Mouse (Mus musculus) E14TG2a.4 (cell line): ENCODE measurements around the gene Arhgef7.

ENCODE experiments used
- CTCF ChIP-seq: conservative IDR thresholded peaks from 2 replicates; pipeline ENCODE4 v1.5.1; 2014; ENCODE audit warnings: low read length
- NANOG ChIP-seq: IDR thresholded peaks from 2 replicates; pipeline ENCODE4 v1.6.1; 2014; ENCODE audit warnings: borderline replicate concordance, low read length, mixed read lengths
- POU5F1 ChIP-seq: IDR thresholded peaks from 2 replicates; pipeline ENCODE4 v1.6.1; 2014; ENCODE audit warnings: low read length, borderline replicate concordance

DNA sequence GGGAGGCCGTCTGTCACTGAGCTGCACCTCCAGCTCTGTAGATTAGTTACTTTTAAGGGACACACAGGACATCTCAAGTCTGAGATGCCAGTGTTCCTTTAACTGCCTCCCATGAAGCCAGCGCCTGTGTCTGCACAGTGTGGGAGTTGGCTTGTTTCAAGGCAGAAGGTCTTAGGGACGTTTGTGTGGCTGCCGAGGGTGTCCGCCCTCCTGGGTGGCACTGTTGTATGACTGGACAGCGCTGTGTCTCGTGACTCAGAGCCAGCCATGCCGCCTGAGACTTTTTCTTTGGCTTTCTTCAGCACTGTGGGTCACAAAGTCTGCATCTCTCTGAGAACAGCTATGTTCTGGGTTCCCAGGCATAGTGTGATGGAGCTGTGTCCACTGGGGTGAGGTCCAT is 69.6 kb downstream of the Arhgef7 start:
- TF ChIP-seq CTCF (no peak), NANOG (no peak), POU5F1 (no peak)
